Mouse (Mus musculus): ENCODE results near the gene Rabep2. TPM values are rescaled to one million over a fixed set of nuclear protein-coding genes. Genes with fewer than 3 reads are reported as not detected.

Rabep2 gene
- total and polyA plus RNA-seq, 2 experiments from 2014 or later: 19.2 to 22.5 TPM

DNA sequence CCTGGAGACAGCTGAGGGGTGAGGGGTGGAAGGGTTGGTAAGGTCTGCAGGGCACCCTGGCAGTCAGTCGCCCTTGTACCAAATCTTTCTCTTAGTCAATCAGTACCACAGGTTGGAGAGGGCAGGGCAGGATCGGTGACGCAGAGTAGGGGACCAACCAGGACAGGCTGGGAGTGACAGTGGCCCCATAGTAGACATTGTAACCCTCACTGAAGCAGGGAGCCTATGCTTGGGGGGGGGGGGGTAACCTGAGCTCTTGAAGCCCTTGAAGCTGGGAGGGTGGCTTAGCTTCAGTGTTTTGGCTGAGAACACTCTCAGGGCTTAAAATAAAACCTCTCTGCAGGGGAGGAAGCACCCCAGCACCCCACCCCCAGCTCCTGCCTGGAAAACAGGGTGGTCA lies 33.1 kb downstream of the Rabep2 start:
- Histone ChIP-seq H3K4me2 (ENCODE audit: low read depth, low read length) (no peak overlapping the region), H3K27ac (no peak overlapping the region), H3K9ac (replicated peaks; ENCODE audit: low read length) (no peak overlapping the region), H3K9me3 (ENCODE audit: low read length) (no peaks in the 10 kb centered on the region), H3K4me1 (ENCODE audit: insufficient read depth, low read length) (no peaks in the 10 kb centered on the region), H3K27me3 (ENCODE audit: insufficient read depth, low read length) (no peaks in the 10 kb centered on the region), H3K36me3 (ENCODE audit: insufficient read depth, low read length) (no peaks in the 10 kb centered on the region), H3K4me3 (ENCODE audit: low read length) (no peak overlapping the region)
- 66% methylated on average over 3 of the region's 3 CpGs for WGBS
- DNase-seq (ENCODE audit: low spot score) (no peak), ATAC-seq (no peak)
- TF ChIP-seq CTCF (IDR thresholded peaks at IDR 0.05; ENCODE audit: low read depth): no peak

DNA sequence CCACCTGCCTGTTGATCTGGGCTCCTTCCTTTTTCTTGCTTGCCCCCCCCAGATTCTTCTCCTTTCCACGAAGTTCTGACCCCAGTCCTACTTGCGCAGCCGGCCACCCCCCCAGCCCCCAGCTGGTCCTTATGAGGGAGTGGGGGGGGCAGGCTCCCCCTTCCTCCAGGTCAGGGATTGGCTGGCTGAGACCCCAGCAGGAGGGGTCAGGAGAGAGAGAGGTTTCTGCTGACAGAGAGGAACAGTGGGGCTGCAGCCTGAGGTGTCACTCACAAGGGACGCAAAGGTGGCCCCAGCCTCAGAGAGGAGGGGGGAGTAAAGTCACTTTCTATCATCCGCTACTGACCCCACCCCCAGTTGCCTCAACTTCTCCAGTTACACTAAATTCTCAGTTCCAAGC lies 34.4 kb downstream of the Rabep2 start, which contains the start of gene Atp2a1:
Gene Atp2a1, minus strand, starts transcription at position 105 of the 400 bp plus-strand sequence.
- 48% methylated on average over 5 of the region's 5 CpGs for WGBS

DNA sequence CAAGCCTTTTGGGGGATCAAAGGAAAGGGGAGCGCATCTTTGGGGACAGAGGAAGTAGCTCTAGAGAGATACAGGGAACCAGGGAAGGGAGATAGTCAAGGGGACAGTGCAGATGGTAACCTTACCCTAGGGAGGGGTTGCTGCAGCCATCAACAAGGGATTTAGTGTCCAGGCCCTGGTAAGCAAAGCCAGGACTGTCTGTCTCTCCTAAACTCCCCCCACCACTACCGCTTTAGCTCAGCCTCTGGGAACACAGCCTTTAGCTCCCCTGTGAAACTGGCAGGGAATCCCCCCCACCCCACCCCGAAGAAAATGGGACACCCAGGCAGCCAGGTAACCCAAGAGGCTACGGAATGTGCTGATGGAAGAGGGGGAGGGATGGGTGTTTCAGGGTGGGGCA lies 35.0 kb downstream of the Rabep2 start:
- WGBS: 52% methylated on average over 4 of the region's 4 CpGs
- H3K4me1 ChIP-seq (ENCODE audit: insufficient read depth, low read length): no peaks in the 10 kb centered on the region
- no peak for TF ChIP-seq CTCF (IDR thresholded peaks at IDR 0.05; ENCODE audit: low read depth)
- ATAC-seq: no peak
- H3K36me3 ChIP-seq (ENCODE audit: insufficient read depth, low read length): peaks cover 7% of the 10 kb centered on the region
- no peak overlapping the region for H3K4me2 ChIP-seq (ENCODE audit: low read depth, low read length)
- no peaks in the 10 kb centered on the region for H3K27me3 ChIP-seq (ENCODE audit: insufficient read depth, low read length)
- H3K9ac ChIP-seq (replicated peaks; ENCODE audit: low read length): no peak overlapping the region
- H3K4me3 ChIP-seq (ENCODE audit: low read length): no peak overlapping the region
- H3K27ac ChIP-seq: no peak overlapping the region
- H3K9me3 ChIP-seq (ENCODE audit: low read length): no peaks in the 10 kb centered on the region
- no peak for DNase-seq (ENCODE audit: low spot score)

More for the DNA sequence above, 34.4 kb downstream of the Rabep2 start, which contains the start of gene Atp2a1:
- peaks cover 2% of the 10 kb centered on the region for H3K36me3 ChIP-seq (ENCODE audit: insufficient read depth, low read length)
- H3K4me1 ChIP-seq (ENCODE audit: insufficient read depth, low read length): no peaks in the 10 kb centered on the region
- no peak within 1 kb of the TSS for H3K4me2 ChIP-seq (ENCODE audit: low read depth, low read length)
- ATAC-seq (no peak), DNase-seq (ENCODE audit: low spot score) (no peak)
- H3K27me3 ChIP-seq (ENCODE audit: insufficient read depth, low read length): no peaks in the 10 kb centered on the region
- no peak for TF ChIP-seq CTCF (IDR thresholded peaks at IDR 0.05; ENCODE audit: low read depth)
- H3K9ac ChIP-seq (replicated peaks; ENCODE audit: low read length): no peak within 1 kb of the TSS
- no peak within 1 kb of the TSS for H3K27ac ChIP-seq
- no peaks in the 10 kb centered on the region for H3K9me3 ChIP-seq (ENCODE audit: low read length)
- no peak within 1 kb of the TSS for H3K4me3 ChIP-seq (ENCODE audit: low read length)

DNA sequence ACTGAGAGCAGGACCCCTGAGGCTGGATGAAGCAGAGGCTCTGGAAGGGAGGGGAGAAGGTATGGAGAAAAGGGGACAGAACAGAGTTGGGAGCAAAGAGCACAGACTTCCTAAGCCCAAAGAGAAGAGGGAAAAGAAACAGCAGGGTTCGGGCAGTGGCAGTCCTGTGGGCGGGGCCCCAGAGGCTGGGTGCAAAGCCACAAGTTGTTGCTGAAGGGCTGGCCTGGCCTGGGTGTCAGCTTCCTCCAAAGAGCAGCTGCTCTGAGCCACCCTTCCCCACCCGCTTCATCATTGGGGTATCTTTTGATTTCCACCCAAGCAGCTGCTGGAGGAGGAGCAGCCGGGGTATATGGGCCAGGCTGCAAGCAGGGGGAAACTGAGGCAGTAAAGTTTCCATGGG lies 35.6 kb downstream of the Rabep2 start:
- no peak overlapping the region for H3K4me2 ChIP-seq (ENCODE audit: low read depth, low read length)
- no peaks in the 10 kb centered on the region for H3K27me3 ChIP-seq (ENCODE audit: insufficient read depth, low read length)
- no peak overlapping the region for H3K9ac ChIP-seq (replicated peaks; ENCODE audit: low read length)
- no peaks in the 10 kb centered on the region for H3K4me1 ChIP-seq (ENCODE audit: insufficient read depth, low read length)
- no peak for TF ChIP-seq CTCF (IDR thresholded peaks at IDR 0.05; ENCODE audit: low read depth)
- H3K9me3 ChIP-seq (ENCODE audit: low read length): no peaks in the 10 kb centered on the region
- WGBS: 64% methylated on average over 4 of the region's 4 CpGs
- no peak overlapping the region for H3K27ac ChIP-seq
- ATAC-seq (no peak), DNase-seq (ENCODE audit: low spot score) (no peak)
- peaks cover 13% of the 10 kb centered on the region for H3K36me3 ChIP-seq (ENCODE audit: insufficient read depth, low read length)
- H3K4me3 ChIP-seq (ENCODE audit: low read length): no peak overlapping the region

DNA sequence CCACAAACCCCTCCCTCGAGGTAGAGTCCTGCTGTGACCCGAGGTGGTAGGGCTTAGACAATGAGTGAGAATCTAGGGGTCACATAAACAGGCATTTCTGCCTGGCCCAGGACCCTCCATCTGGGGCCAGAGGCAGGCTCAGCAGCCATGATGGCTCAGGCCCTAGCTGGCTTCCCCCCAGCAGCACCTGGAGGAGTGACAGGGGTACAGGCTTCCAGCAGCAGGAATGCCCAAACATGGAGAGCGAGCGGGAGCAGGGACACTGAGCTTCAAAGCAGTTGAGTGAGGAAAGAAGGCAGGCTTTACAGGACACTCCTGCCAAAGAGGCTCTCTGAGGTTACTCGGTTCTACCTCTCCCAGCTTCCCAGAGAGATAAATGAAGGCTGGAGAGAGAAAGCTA lies 36.3 kb downstream of the Rabep2 start:
- no peak overlapping the region for H3K4me2 ChIP-seq (ENCODE audit: low read depth, low read length)
- no peaks in the 10 kb centered on the region for H3K9me3 ChIP-seq (ENCODE audit: low read length)
- no peaks in the 10 kb centered on the region for H3K27me3 ChIP-seq (ENCODE audit: insufficient read depth, low read length)
- H3K4me3 ChIP-seq (ENCODE audit: low read length): no peak overlapping the region
- no peaks in the 10 kb centered on the region for H3K4me1 ChIP-seq (ENCODE audit: insufficient read depth, low read length)
- H3K36me3 ChIP-seq (ENCODE audit: insufficient read depth, low read length): peaks cover 15% of the 10 kb centered on the region
- TF ChIP-seq CTCF (IDR thresholded peaks at IDR 0.05; ENCODE audit: low read depth): no peak
- no peak overlapping the region for H3K9ac ChIP-seq (replicated peaks; ENCODE audit: low read length)
- ATAC-seq: no peak
- 50% methylated on average over 5 of the region's 5 CpGs for WGBS
- H3K27ac ChIP-seq: no peak overlapping the region
- DNase-seq (ENCODE audit: low spot score): no peak

DNA sequence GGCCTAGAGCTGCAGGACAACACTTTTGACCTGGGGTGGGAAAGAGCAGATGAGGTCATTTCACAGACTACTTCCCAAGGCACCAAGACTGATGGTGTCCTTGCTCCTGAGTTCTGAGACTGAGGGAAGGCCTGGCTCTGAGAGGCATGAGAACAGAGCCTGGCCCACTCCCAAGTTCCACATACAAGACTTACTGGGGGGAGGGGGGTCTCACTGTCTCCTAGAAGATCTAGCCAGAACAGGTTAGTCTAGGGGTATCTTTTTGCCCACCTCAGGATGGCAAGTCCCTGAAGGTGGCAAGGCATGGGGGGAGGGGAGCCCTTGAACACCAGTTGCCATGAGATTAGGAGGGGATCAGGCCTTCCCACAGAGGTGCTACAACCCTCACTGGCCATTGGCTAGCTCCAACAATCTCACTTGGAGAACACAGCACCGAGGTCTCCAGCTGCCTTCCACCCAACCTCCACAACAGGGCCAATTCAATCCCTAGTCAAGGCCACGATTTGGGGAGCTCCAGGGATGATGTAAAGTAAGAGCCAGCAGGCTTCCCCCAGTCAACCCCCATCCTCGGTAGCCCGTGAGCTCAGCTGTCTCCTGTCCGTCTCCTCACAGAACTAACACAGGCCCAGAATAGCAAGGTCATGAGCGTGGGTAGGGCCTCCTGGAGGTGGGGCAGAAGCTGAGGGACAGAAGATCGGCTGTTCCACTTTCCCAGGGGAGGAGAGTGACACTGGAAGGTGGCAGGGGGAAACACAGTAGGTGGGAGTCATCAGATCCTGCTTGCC lies 36.9 kb downstream of the Rabep2 start:
- TF ChIP-seq CTCF (IDR thresholded peaks at IDR 0.05; ENCODE audit: low read depth): no peak
- ATAC-seq (no peak), DNase-seq (ENCODE audit: low spot score) (no peak)
- WGBS: 43% methylated on average over 7 of the region's 7 CpGs
- no peak overlapping the region for H3K4me2 ChIP-seq (ENCODE audit: low read depth, low read length)
- no peak overlapping the region for H3K9ac ChIP-seq (replicated peaks; ENCODE audit: low read length)
- H3K27me3 ChIP-seq (ENCODE audit: insufficient read depth, low read length): no peaks in the 10 kb centered on the region
- H3K4me3 ChIP-seq (ENCODE audit: low read length): no peak overlapping the region
- H3K36me3 ChIP-seq (ENCODE audit: insufficient read depth, low read length): peaks cover 15% of the 10 kb centered on the region
- no peaks in the 10 kb centered on the region for H3K9me3 ChIP-seq (ENCODE audit: low read length)
- H3K4me1 ChIP-seq (ENCODE audit: insufficient read depth, low read length): no peaks in the 10 kb centered on the region
- H3K27ac ChIP-seq: no peak overlapping the region

DNA sequence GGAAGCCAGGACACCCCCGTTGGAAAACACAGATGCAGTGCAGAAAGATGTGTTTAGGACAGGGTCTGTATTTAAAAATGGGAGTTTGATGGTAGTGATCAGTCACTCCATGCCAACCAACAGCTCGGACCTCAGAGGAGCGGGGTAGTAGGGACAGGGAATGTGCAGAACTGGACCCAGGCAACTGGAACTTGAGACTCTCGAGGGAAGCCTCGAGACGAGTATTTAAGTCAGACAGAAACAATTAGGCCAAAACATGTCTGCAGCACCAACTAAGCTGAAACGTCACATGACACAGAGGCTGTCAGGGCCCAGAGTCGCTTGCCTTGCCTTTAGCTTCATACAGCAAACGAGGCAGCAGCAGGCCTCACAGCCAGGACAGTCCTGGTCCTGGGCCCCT lies 37.6 kb downstream of the Rabep2 start:
- Histone ChIP-seq H3K4me3 (ENCODE audit: low read length) (no peak overlapping the region), H3K9ac (replicated peaks; ENCODE audit: low read length) (no peak overlapping the region), H3K27me3 (ENCODE audit: insufficient read depth, low read length) (no peaks in the 10 kb centered on the region), H3K9me3 (ENCODE audit: low read length) (no peaks in the 10 kb centered on the region), H3K4me2 (ENCODE audit: low read depth, low read length) (no peak overlapping the region), H3K27ac (no peak overlapping the region), H3K36me3 (ENCODE audit: insufficient read depth, low read length) (peaks cover 16% of the 10 kb centered on the region), H3K4me1 (ENCODE audit: insufficient read depth, low read length) (no peaks in the 10 kb centered on the region)
- no peak for DNase-seq (ENCODE audit: low spot score)
- no peak for ATAC-seq
- TF ChIP-seq CTCF (IDR thresholded peaks at IDR 0.05; ENCODE audit: low read depth): no peak
- 77% methylated on average over 9 of the region's 9 CpGs for WGBS
